ENCODE assay signal across 11 mouse cellular contexts in genomic region chr2:135356311-135356710, GRCm38 (mm10).
DNase-seq lines count a peak whose midpoint lies in the region; ATAC-seq and TF ChIP-seq lines count a peak whose summit lies in the region.
"Had no signal": no experiment of that assay in that cellular context is flagged by ENCODE, and none has a peak within 500 bp of the region (broad histone marks: within the 10 kb centered on the region; RNA-seq: fewer than 3 reads in every experiment).

No protein-coding gene starts in this region.

- no peaks in the 10 kb centered on the region for H3K9me3 ChIP-seq in forebrain, embryonic 14.5 days (replicated peaks; ENCODE audit: control insufficient read depth, low read length)
- H3K9me3 ChIP-seq in forebrain, embryonic 12.5 days = no peaks in the 10 kb centered on the region
- H3K9me3 ChIP-seq: embryonic facial prominence, embryonic 13.5 days had no signal

- no peak overlapping the region for H3K27ac ChIP-seq in forebrain, embryonic 14.5 days (ENCODE audit: low read depth, low read length)
- no peak overlapping the region for H3K27ac ChIP-seq in forebrain, embryonic 12.5 days
- H3K27ac ChIP-seq: embryonic facial prominence, embryonic 13.5 days had no signal

- no peak for TF ChIP-seq POLR2A in lung, adult 2 months (IDR thresholded peaks at IDR 0.05; ENCODE audit: borderline replicate concordance, extremely low read depth, low read depth, low read length)

- WGBS in forebrain, embryonic 14.5 days = 20% methylated on average over 1 of the region's 1 CpGs
- 23% methylated on average over 1 of the region's 1 CpGs for WGBS in forebrain, embryonic 12.5 days
- 28% methylated on average over 1 of the region's 1 CpGs for WGBS in lung, adult 2 months

- no peak overlapping the region for H3K4me2 ChIP-seq in forebrain, embryonic 14.5 days (ENCODE audit: low read length)
- no peak overlapping the region for H3K4me2 ChIP-seq in forebrain, embryonic 12.5 days
- H3K4me2 ChIP-seq: embryonic facial prominence, embryonic 13.5 days had no signal

- H3K27me3 ChIP-seq in forebrain, embryonic 14.5 days (replicated peaks; ENCODE audit: control insufficient read depth, insufficient read depth, low read length) = no peaks in the 10 kb centered on the region
- H3K27me3 ChIP-seq in forebrain, embryonic 12.5 days = no peaks in the 10 kb centered on the region
- H3K27me3 ChIP-seq: embryonic facial prominence, embryonic 13.5 days had no signal

- peak; percentile 18; the same call in 1 of the 2 replicates for ATAC-seq in forebrain, embryonic 14.5 days
- ATAC-seq in forebrain, embryonic 12.5 days (ENCODE audit: low FRiP score) = no peak

- 0 out of 2 replicates have a peak, but pooled peaks have one; percentile 3 for TF ChIP-seq CTCF in lung, adult 2 months (IDR thresholded peaks at IDR 0.05; ENCODE audit: insufficient read depth, low read length)

- no peaks in the 10 kb centered on the region for H3K36me3 ChIP-seq in forebrain, embryonic 14.5 days (ENCODE audit: control insufficient read depth, insufficient read depth, low read length)
- H3K36me3 ChIP-seq in forebrain, embryonic 12.5 days (replicated peaks) = no peaks in the 10 kb centered on the region
- H3K36me3 ChIP-seq: embryonic facial prominence, embryonic 13.5 days had no signal

- no peak overlapping the region for H3K4me3 ChIP-seq in forebrain, embryonic 14.5 days (ENCODE audit: low read depth, low read length)
- no peak overlapping the region for H3K4me3 ChIP-seq in forebrain, embryonic 12.5 days (replicated peaks)
- no peak overlapping the region for H3K4me3 ChIP-seq in lung, adult 2 months (replicated peaks; ENCODE audit: extremely low read depth, low read depth, low read length)
- H3K4me3 ChIP-seq: embryonic facial prominence, embryonic 13.5 days had no signal

- no peaks in the 10 kb centered on the region for H3K4me1 ChIP-seq in forebrain, embryonic 14.5 days (ENCODE audit: control insufficient read depth, insufficient read depth, low read length)
- H3K4me1 ChIP-seq in forebrain, embryonic 12.5 days = no peaks in the 10 kb centered on the region
- H3K4me1 ChIP-seq in lung, adult 2 months (ENCODE audit: control insufficient read depth, insufficient read depth, low read length) = peaks cover 4% of the 10 kb centered on the region; the same call in 1 of the 2 replicates
- H3K4me1 ChIP-seq: embryonic facial prominence, embryonic 13.5 days had no signal

- peak; percentile 76 for DNase-seq in forebrain, embryonic 14.5 days (ENCODE audit: low spot score)
- no peak for DNase-seq in lung, adult 2 months
- DNase-seq in lung, postnatal 4 days = no peak
- peak; percentile 4 for DNase-seq in c-Kit-positive CD71-positive TER-119-negative erythroid progenitor cells, embryonic 14.5 days (ENCODE audit: low read depth)
- peak; percentile 11 for DNase-seq in retina, adult 2 months (ENCODE audit: low read depth, low spot score)
- no peak for DNase-seq in kidney, adult 18-20 months
- DNase-seq in left cerebral cortex, adult 18-20 months (ENCODE audit: low spot score in 2 of 2) = no peak
- DNase-seq: adrenal gland, postnatal 14 days; kidney, adult 11 months had no signal

- H3K9ac ChIP-seq in forebrain, embryonic 14.5 days (ENCODE audit: low read length) = no peak overlapping the region
- H3K9ac ChIP-seq in forebrain, embryonic 12.5 days = no peak overlapping the region
- H3K9ac ChIP-seq: embryonic facial prominence, embryonic 13.5 days had no signal

Comparison
In these comparisons a context has a peak if more than half of its experiments do, and no peak if none do; other contexts are left out.
1. DNase-seq: peak in forebrain, embryonic 14.5 days (single experiment), c-Kit-positive CD71-positive TER-119-negative erythroid progenitor cells, embryonic 14.5 days (single experiment) and retina, adult 2 months (single experiment); none in lung, adult 2 months (single experiment), lung, postnatal 4 days (0 of 2), kidney, adult 18-20 months (single experiment) and left cerebral cortex, adult 18-20 months (0 of 2).